Mouse (Mus musculus): ENCODE data around the gene Kcna7. TPM values are rescaled to one million over a fixed set of nuclear protein-coding genes. Genes with fewer than 3 reads are reported as not detected.

Gene Kcna7
- total RNA-seq, 2 experiments from 2014 or later = not detected

- DNase-seq (ENCODE audit: low spot score in 2 of 2) = no peak
Measured at GRCm38 (mm10) chr7:45457204-45458060, 52.0 kb downstream of the Kcna7 start.

GRCm38 (mm10) chr7:45458748-45459563, 53.5 kb downstream of the Kcna7 start:
- peak; percentile 81 to 87 for DNase-seq (ENCODE audit: low spot score in 2 of 2)

Small RNAs within 50 kb of the gene (microRNA-seq; reads per million reads assigned to microRNA genes)
- 0 reads per million in 2 experiments for gene Gm22133

Other genes starting within 250 kb of the Kcna7 start
- gene Slc17a7, start 241.7 kb upstream of the Kcna7 start, total RNA-seq (2021) = 1,000 to 10,000 TPM; 1,094 to 1,136 TPM
- gene Gfy, start 226.1 kb upstream of the Kcna7 start, total RNA-seq (2021) = under 1 TPM; 0.18 to 0.43 TPM
- not detected for gene Pth2, start 224.7 kb upstream of the Kcna7 start, total RNA-seq (2021)
- gene Ccdc155, start 200.8 kb upstream of the Kcna7 start, total RNA-seq (2021) = 1 to 10 TPM; 2.2 to 2.9 TPM
- 10 to 100 TPM in 1 of 2 experiments, 1 to 10 TPM in 1; 8.3 to 10.7 TPM for gene Dkkl1, start 193.5 kb upstream of the Kcna7 start, total RNA-seq (2021)
- 10 to 100 TPM; 12.5 to 13.7 TPM for gene Tead2, start 189.9 kb upstream of the Kcna7 start, total RNA-seq (2021)
- gene Cd37, start 166.5 kb upstream of the Kcna7 start, total RNA-seq (2021) = 1 to 10 TPM; 4.6 to 5.0 TPM
- 1 to 10 TPM; 1.0 to 1.2 TPM for gene Slc6a16, start 164.6 kb upstream of the Kcna7 start, total RNA-seq (2021)
- gene Slc6a21, start 128.1 kb upstream of the Kcna7 start, total RNA-seq (2021) = not detected
- gene Trpm4, start 71.9 kb upstream of the Kcna7 start, total RNA-seq (2021) = 10 to 100 TPM; 19.6 to 20.9 TPM
- under 1 TPM; 0.85 to 0.96 TPM for gene Hrc, start 70.4 kb upstream of the Kcna7 start, total RNA-seq (2021)
- 100 to 1,000 TPM; 124 to 128 TPM for gene Ppfia3, start 38.6 kb upstream of the Kcna7 start, total RNA-seq (2021)
- gene Lin7b, start 35.1 kb upstream of the Kcna7 start, total RNA-seq (2021) = 100 to 1,000 TPM; 137 to 163 TPM
- gene Snrnp70, start 9.9 kb upstream of the Kcna7 start, total RNA-seq (2021) = 100 to 1,000 TPM; 393 to 440 TPM
- under 1 TPM; 0.18 to 0.22 TPM for gene Ntf5, start 8.0 kb downstream of the Kcna7 start, total RNA-seq (2021)
- gene Lhb, start 15.2 kb downstream of the Kcna7 start, total RNA-seq (2021) = under 1 TPM in 1 of 2 experiments, not detected in 1; 0.75 TPM
- 10 to 100 TPM; 18.9 to 20.9 TPM for gene Gys1, start 29.2 kb downstream of the Kcna7 start, total RNA-seq (2021)
- gene Ruvbl2, start 32.4 kb downstream of the Kcna7 start, total RNA-seq (2021) = 10 to 100 TPM; 44.5 to 44.9 TPM
- 100 to 1,000 TPM; 429 to 433 TPM for gene Ftl1, start 54.2 kb downstream of the Kcna7 start, total RNA-seq (2021)
- gene Bax, start 61.2 kb downstream of the Kcna7 start, total RNA-seq (2021) = 100 to 1,000 TPM; 103 to 123 TPM
- under 1 TPM in 1 of 2 experiments, not detected in 1; 0.23 TPM for gene Tulp2, start 76.2 kb downstream of the Kcna7 start, total RNA-seq (2021)
- 1 to 10 TPM; 1.2 to 1.4 TPM for gene Gm45808, start 81.2 kb downstream of the Kcna7 start, total RNA-seq (2021)
- gene Dhdh, start 83.2 kb downstream of the Kcna7 start, total RNA-seq (2021) = 1 to 10 TPM; 2.0 to 2.6 TPM
- 100 to 1,000 TPM; 107 to 117 TPM for gene Nucb1, start 104.8 kb downstream of the Kcna7 start, total RNA-seq (2021)
- 10 to 100 TPM; 23.6 to 29.3 TPM for gene Ppp1r15a, start 120.6 kb downstream of the Kcna7 start, total RNA-seq (2021)
- under 1 TPM; 0.80 to 0.94 TPM for gene Plekha4, start 120.7 kb downstream of the Kcna7 start, total RNA-seq (2021)
- not detected for gene Hsd17b14, start 149.2 kb downstream of the Kcna7 start, total RNA-seq (2021)
- 10 to 100 TPM; 20.8 to 22.9 TPM for gene Bcat2, start 164.5 kb downstream of the Kcna7 start, total RNA-seq (2021)
- gene Fgf21, start 209.8 kb downstream of the Kcna7 start, total RNA-seq (2021) = not detected
- gene Fut1, start 211.6 kb downstream of the Kcna7 start, total RNA-seq (2021) = under 1 TPM; 0.20 to 0.71 TPM
- not detected for gene Izumo1, start 216.2 kb downstream of the Kcna7 start, total RNA-seq (2021)
- gene Rasip1, start 221.8 kb downstream of the Kcna7 start, total RNA-seq (2021) = 10 to 100 TPM; 13.9 to 14.5 TPM
- gene Mamstr, start 234.3 kb downstream of the Kcna7 start, total RNA-seq (2021) = 1 to 10 TPM; 1.7 TPM

All from layer of hippocampus, postnatal 10 days (tissue).